Mouse (Mus musculus) bone marrow macrophage, adult 2 months (primary cell): ENCODE measurements around the gene Apom.

Experiments
- CTCF ChIP-seq: IDR thresholded peaks from 2 replicates; pipeline ENCODE4 v1.5.1; 2012; ENCODE audit warnings: low read depth, mild to moderate bottlenecking, low read length, moderate library complexity
- POLR2A ChIP-seq: IDR thresholded peaks from 2 replicates; pipeline ENCODE4 v1.6.1; 2012; ENCODE audit warnings: mild to moderate bottlenecking, low read depth, low read length, borderline replicate concordance

DNA sequence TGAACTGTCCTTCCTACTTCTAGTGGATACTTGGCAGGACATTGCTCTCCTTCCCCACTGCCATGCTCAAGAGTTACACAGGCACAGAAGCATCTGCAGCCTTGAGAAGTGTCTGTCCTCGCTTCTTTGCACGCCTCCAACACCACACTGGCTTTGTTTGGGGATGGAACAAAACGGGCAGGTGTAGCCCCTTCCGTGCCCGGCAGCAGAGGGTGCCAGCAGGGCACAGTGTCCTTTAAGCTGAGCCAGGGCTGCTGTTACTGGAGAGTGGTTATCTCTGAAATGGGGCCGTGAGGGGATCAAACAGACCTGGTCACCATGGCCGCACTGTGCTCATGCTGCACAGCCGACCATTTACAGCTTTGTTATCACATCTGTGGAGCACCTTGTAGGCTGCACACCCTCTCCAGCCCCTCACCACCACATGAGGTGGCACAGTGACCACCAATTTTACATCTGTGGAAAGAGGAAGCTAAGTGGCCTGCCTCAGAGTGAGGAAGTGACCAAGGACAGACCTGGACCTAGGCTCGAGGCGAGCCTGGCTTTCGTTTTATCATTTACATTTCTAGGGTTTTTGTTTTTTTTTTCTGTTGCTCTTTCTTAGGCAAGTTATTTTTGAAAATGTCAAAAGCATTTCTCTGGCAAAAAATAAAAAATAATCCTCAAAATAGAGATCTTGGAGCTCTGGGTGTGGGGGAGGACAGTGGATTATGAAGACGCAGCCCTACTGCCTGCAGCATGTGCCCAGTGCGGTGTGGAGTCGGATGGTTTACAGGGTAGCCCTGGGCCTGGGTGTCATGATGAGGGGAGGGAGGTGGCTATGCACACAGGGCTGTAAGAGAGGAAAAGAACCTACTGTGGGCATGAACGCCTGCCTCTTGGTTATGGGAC lies 37.1 kb downstream of the Apom start:
- TF ChIP-seq CTCF (no peak), POLR2A (no peak)
